Mouse (Mus musculus) heart, embryonic 16.5 days (tissue): Measurements from ENCODE around the gene Agmo. TPM values are rescaled to one million over a fixed set of nuclear protein-coding genes. Genes with fewer than 3 reads are reported as not detected.

Experiments used
- ATAC-seq: fragments of 200-750 bp; cut with Nextera tagmentation; replicated peaks from 2 replicates; pipeline ENCODE4 v1.8.0; 2017; ENCODE audit warnings: moderate number of reproducible peaks; ENCODE audit not compliant: insufficient read depth, low FRiP score; ENCODE audit errors: extremely low read depth
- H3K27ac ChIP-seq: fragments of 300-500 bp; sonication (generic); 2 replicates; pipeline ENCODE4 v1.5.1; 2014; ENCODE audit warnings: mild to moderate bottlenecking, low read length, control low read depth, moderate library complexity
- H3K27me3 ChIP-seq: fragments of 300-500 bp; sonication (generic); 2 replicates; pipeline ENCODE4 v1.6.1; 2014; ENCODE audit warnings: low read length, mixed read lengths; ENCODE audit not compliant: control insufficient read depth, insufficient read depth
- H3K36me3 ChIP-seq: fragments of 300-500 bp; sonication (generic); 2 replicates; pipeline ENCODE4 v1.6.1; 2014; ENCODE audit not compliant: control insufficient read depth, insufficient read depth
- H3K4me1 ChIP-seq: fragments of 300-500 bp; sonication (generic); 2 replicates; pipeline ENCODE4 v1.6.1; 2014; ENCODE audit warnings: low read length, mixed read lengths; ENCODE audit not compliant: control insufficient read depth, insufficient read depth
- H3K4me2 ChIP-seq: fragments of 300-500 bp; sonication (generic); 2 replicates; pipeline ENCODE4 v1.6.1; 2014; ENCODE audit warnings: low read depth, mild to moderate bottlenecking, control low read depth, low read length
- H3K4me3 ChIP-seq: fragments of 300-500 bp; sonication (generic); 2 replicates; pipeline ENCODE4 v1.5.1; 2014; ENCODE audit warnings: mild to moderate bottlenecking, control low read depth, low read length
- H3K9ac ChIP-seq: fragments of 300-500 bp; sonication (generic); 2 replicates; pipeline ENCODE4 v1.6.1; 2014; ENCODE audit warnings: low read length, control low read depth
- H3K9me3 ChIP-seq: fragments of 300-500 bp; sonication (generic); replicated peaks from 2 replicates; pipeline ENCODE4 v1.6.1; 2016; ENCODE audit warnings: low read length; ENCODE audit not compliant: control insufficient read depth
- WGBS: fragments of 180-500 bp; shearing (Covaris S2); extraction: QIAGEN DNeasy Blood & Tissue Kit; methylation state at CpG from one replicate; pipeline ENCODE4 v1.1.7; 2014; 5-methylcytosine and 5-hydroxymethylcytosine counted together
- polyA plus RNA-seq: library from polyadenylated mRNA; unstranded; fragments of >200 nt; fragmentation: Nextera tagmentation; extraction: Ambion mirVana; gene quantifications from 2 replicates; pipeline ENCODE4 v1.2.1, GENCODE M21; 2015

Gene Agmo
- polyA plus RNA-seq, 1 experiment from 2014 or later, result 0.33 TPM

- no peak for ATAC-seq
These were observed 299.6 kb downstream of the Agmo start for GRCm38 (mm10) chr12:37540994-37541393.

GRCm38 (mm10) chr12:37558284-37558683, 316.8 kb downstream of the Agmo start:
- ATAC-seq, result no peak
- H3K4me3 ChIP-seq, result no peak overlapping the region
- no peak overlapping the region for H3K4me2 ChIP-seq
- 39% methylated on average over 1 of the region's 1 CpGs for WGBS
- no peaks in the 10 kb centered on the region for H3K4me1 ChIP-seq
- no peaks in the 10 kb centered on the region for H3K36me3 ChIP-seq
- no peak overlapping the region for H3K27ac ChIP-seq
- H3K9ac ChIP-seq, result no peak overlapping the region
- no peaks in the 10 kb centered on the region for H3K27me3 ChIP-seq
- H3K9me3 ChIP-seq, result no peaks in the 10 kb centered on the region

More at GRCm38 (mm10) chr12:37540994-37541393, 299.6 kb downstream of the Agmo start:
- Histone ChIP-seq H3K27ac (no peak overlapping the region), H3K4me3 (no peak overlapping the region), H3K27me3 (no peaks in the 10 kb centered on the region), H3K4me1 (no peaks in the 10 kb centered on the region), H3K9ac (no peak overlapping the region), H3K36me3 (no peaks in the 10 kb centered on the region), H3K4me2 (no peak overlapping the region), H3K9me3 (no peaks in the 10 kb centered on the region)
- WGBS, result 67% methylated on average over 1 of the region's 1 CpGs

GRCm38 (mm10) chr12:37565882-37566596, 324.6 kb downstream of the Agmo start:
- no peaks in the 10 kb centered on the region for H3K36me3 ChIP-seq
- no peak for ATAC-seq
- no peak overlapping the region for H3K4me3 ChIP-seq
- no peak overlapping the region for H3K4me2 ChIP-seq
- no peaks in the 10 kb centered on the region for H3K4me1 ChIP-seq
- H3K27ac ChIP-seq, result no peak overlapping the region
- no peaks in the 10 kb centered on the region for H3K9me3 ChIP-seq
- H3K9ac ChIP-seq, result no peak overlapping the region
- 75% methylated on average over 5 of the region's 5 CpGs for WGBS
- H3K27me3 ChIP-seq, result no peaks in the 10 kb centered on the region

GRCm38 (mm10) chr12:37571922-37572321, 330.5 kb downstream of the Agmo start:
- Histone ChIP-seq H3K4me2 (no peak overlapping the region), H3K4me3 (no peak overlapping the region), H3K36me3 (no peaks in the 10 kb centered on the region), H3K9ac (no peak overlapping the region), H3K27ac (no peak overlapping the region), H3K4me1 (no peaks in the 10 kb centered on the region), H3K27me3 (no peaks in the 10 kb centered on the region), H3K9me3 (no peaks in the 10 kb centered on the region)
- ATAC-seq, result no peak
- 60% methylated on average over 3 of the region's 3 CpGs for WGBS

GRCm38 (mm10) chr12:37582777-37583176, 341.3 kb downstream of the Agmo start:
- Histone ChIP-seq H3K9ac (no peak overlapping the region), H3K36me3 (no peaks in the 10 kb centered on the region), H3K27me3 (no peaks in the 10 kb centered on the region), H3K4me3 (no peak overlapping the region), H3K4me1 (no peaks in the 10 kb centered on the region), H3K9me3 (no peaks in the 10 kb centered on the region), H3K4me2 (no peak overlapping the region), H3K27ac (no peak overlapping the region)
- no peak for ATAC-seq
- whole genome bisulfite sequencing, result 78% methylated on average over 8 of the region's 8 CpGs

GRCm38 (mm10) chr12:37592853-37593252, 351.4 kb downstream of the Agmo start:
- WGBS, result 52% methylated on average over 3 of the region's 3 CpGs
- H3K27ac ChIP-seq, result no peak overlapping the region
- no peak overlapping the region for H3K4me3 ChIP-seq
- H3K4me2 ChIP-seq, result no peak overlapping the region
- H3K27me3 ChIP-seq, result no peaks in the 10 kb centered on the region
- H3K9me3 ChIP-seq, result no peaks in the 10 kb centered on the region
- no peaks in the 10 kb centered on the region for H3K36me3 ChIP-seq
- no peaks in the 10 kb centered on the region for H3K4me1 ChIP-seq
- H3K9ac ChIP-seq, result no peak overlapping the region
- no peak for ATAC-seq

GRCm38 (mm10) chr12:37612837-37613236, 371.4 kb downstream of the Agmo start:
- Histone ChIP-seq H3K27me3 (no peaks in the 10 kb centered on the region), H3K9me3 (no peaks in the 10 kb centered on the region), H3K4me3 (no peak overlapping the region), H3K27ac (no peak overlapping the region), H3K36me3 (no peaks in the 10 kb centered on the region), H3K4me2 (no peak overlapping the region), H3K4me1 (no peaks in the 10 kb centered on the region), H3K9ac (no peak overlapping the region)
- ATAC-seq, result no peak
- 84% methylated on average over 4 of the region's 4 CpGs for WGBS

- Histone ChIP-seq H3K9me3 (no peaks in the 10 kb centered on the region), H3K9ac (no peak overlapping the region), H3K27me3 (no peaks in the 10 kb centered on the region), H3K4me3 (no peak overlapping the region), H3K27ac (no peak overlapping the region), H3K4me1 (no peaks in the 10 kb centered on the region), H3K36me3 (no peaks in the 10 kb centered on the region), H3K4me2 (no peak overlapping the region)
- no peak for ATAC-seq
- WGBS, result 74% methylated on average over 2 of the region's 2 CpGs
These were observed 373.3 kb downstream of the Agmo start for GRCm38 (mm10) chr12:37614769-37615168.

GRCm38 (mm10) chr12:37624078-37624477, 382.6 kb downstream of the Agmo start:
- Histone ChIP-seq H3K27me3 (no peaks in the 10 kb centered on the region), H3K4me3 (no peak overlapping the region)
- no peak for ATAC-seq

More at GRCm38 (mm10) chr12:37624078-37624477, 382.6 kb downstream of the Agmo start:
- H3K9ac ChIP-seq, result no peak overlapping the region
- no peaks in the 10 kb centered on the region for H3K4me1 ChIP-seq
- H3K9me3 ChIP-seq, result no peaks in the 10 kb centered on the region
- H3K36me3 ChIP-seq, result no peaks in the 10 kb centered on the region
- H3K27ac ChIP-seq, result no peak overlapping the region
- no peak overlapping the region for H3K4me2 ChIP-seq
